Mouse (Mus musculus) intestine, embryonic 15.5 days (tissue): ENCODE results near the gene Rnf222. TPM values are rescaled to one million over a fixed set of nuclear protein-coding genes. Genes with fewer than 3 reads are reported as not detected.

ENCODE experiments used
- ATAC-seq: fragments of 200-750 bp; cut with Nextera tagmentation; 2 replicates; pipeline ENCODE4 v1.8.0; 2017; ENCODE audit warnings: moderate TSS enrichment, moderate library complexity
- H3K27ac ChIP-seq: fragments of 300-500 bp; sonication (generic); 2 replicates; pipeline ENCODE4 v1.5.1; 2015; ENCODE audit warnings: mild to moderate bottlenecking, inconsistent platforms
- H3K27me3 ChIP-seq: fragments of 300-500 bp; sonication (generic); replicated peaks from 2 replicates; pipeline ENCODE4 v1.6.1; 2015; ENCODE audit warnings: inconsistent platforms
- H3K36me3 ChIP-seq: fragments of 300-500 bp; sonication (generic); 2 replicates; pipeline ENCODE4 v1.6.1; 2015; ENCODE audit warnings: inconsistent platforms
- H3K4me1 ChIP-seq: fragments of 300-500 bp; sonication (generic); replicated peaks from 2 replicates; pipeline ENCODE4 v1.6.1; 2015; ENCODE audit warnings: inconsistent platforms
- H3K4me2 ChIP-seq: fragments of 300-500 bp; sonication (generic); replicated peaks from 2 replicates; pipeline ENCODE4 v1.6.1; 2015; ENCODE audit warnings: mild to moderate bottlenecking, inconsistent platforms
- H3K4me3 ChIP-seq: fragments of 300-500 bp; sonication (generic); replicated peaks from 2 replicates; pipeline ENCODE4 v1.5.1; 2015; ENCODE audit warnings: inconsistent platforms
- H3K9ac ChIP-seq: fragments of 300-500 bp; sonication (generic); 2 replicates; pipeline ENCODE4 v1.6.1; 2015; ENCODE audit warnings: inconsistent platforms
- H3K9me3 ChIP-seq: fragments of 300-500 bp; sonication (generic); 2 replicates; pipeline ENCODE4 v1.6.1; 2016; ENCODE audit warnings: inconsistent platforms
- WGBS: fragments of 180-500 bp; shearing (Covaris S2); methylation state at CpG from one replicate; pipeline ENCODE4 v1.1.7; 2015; 5-methylcytosine and 5-hydroxymethylcytosine counted together
- polyA plus RNA-seq: library from polyadenylated mRNA; unstranded; fragments of >200 nt; fragmentation: Nextera tagmentation; extraction: Ambion mirVana; gene quantifications from 2 replicates; pipeline ENCODE4 v1.2.1, GENCODE M21; 2015

Rnf222 gene
- polyA plus RNA-seq, 1 experiment from 2014 or later = 0.06 TPM

DNA sequence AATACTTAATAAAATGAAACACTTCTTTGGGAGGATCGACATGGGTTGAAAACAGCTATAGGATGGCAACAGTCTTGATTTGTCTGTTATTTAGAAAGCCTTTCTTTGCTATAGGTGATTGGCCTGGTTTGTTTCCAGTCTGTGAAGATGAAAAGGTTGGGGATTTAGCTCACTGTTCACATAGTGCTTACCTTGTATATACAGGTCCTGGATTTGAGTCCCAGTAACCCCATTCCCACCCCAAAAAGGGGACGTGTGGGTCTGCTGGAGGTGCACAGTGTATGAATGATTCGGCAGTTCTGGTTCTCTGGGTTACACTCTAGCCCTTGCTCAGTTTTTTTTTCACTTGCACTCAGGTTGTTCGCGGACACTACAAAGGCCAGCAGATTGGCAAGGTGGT lies 14.5 kb downstream of the Rnf222 start:
- peak overlapping the region; percentile 69; the same call in 1 of the 2 replicates for H3K4me3 ChIP-seq
- H3K4me1 ChIP-seq = peaks cover 6% of the 10 kb centered on the region; the same call in 1 of the 2 replicates
- ATAC-seq = no peak
- WGBS = 85% methylated on average over 5 of the region's 5 CpGs
- 0 out of 2 replicates have a peak overlapping the region, but pooled peaks have one; percentile 92 for H3K9ac ChIP-seq
- peaks cover 23% of the 10 kb centered on the region for H3K36me3 ChIP-seq
- H3K27ac ChIP-seq = no peak overlapping the region
- H3K4me2 ChIP-seq = peak overlapping the region; percentile 64
- H3K27me3 ChIP-seq = no peaks in the 10 kb centered on the region
- H3K9me3 ChIP-seq = no peaks in the 10 kb centered on the region

DNA sequence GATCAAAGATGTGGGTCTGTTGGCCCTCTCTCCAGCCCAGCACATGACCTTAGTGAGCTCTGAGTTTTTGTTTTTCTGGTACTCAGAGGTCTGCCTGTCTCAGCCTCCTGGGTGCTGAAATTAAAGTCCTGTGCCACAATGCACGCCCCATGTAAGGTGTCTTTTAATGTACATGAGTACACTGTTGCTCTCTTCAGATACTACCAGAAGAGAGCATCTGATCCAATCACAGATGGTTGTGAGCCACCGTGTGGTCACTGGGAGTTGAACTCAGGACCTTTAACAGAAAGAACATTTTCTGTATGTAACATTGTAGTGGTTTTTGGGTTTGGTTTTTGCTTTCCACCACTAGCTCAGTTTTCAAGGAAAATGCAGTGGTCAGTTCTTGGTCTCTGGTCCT lies 15.4 kb downstream of the Rnf222 start:
- no peaks in the 10 kb centered on the region for H3K9me3 ChIP-seq
- no peak overlapping the region for H3K27ac ChIP-seq
- peaks cover 23% of the 10 kb centered on the region for H3K36me3 ChIP-seq
- peaks cover 6% of the 10 kb centered on the region; the same call in 1 of the 2 replicates for H3K4me1 ChIP-seq
- ATAC-seq = no peak
- H3K27me3 ChIP-seq = no peaks in the 10 kb centered on the region
- 89% methylated on average over 2 of the region's 2 CpGs for WGBS
- H3K9ac ChIP-seq = no peak overlapping the region
- H3K4me3 ChIP-seq = no peak overlapping the region
- H3K4me2 ChIP-seq = no peak overlapping the region

DNA sequence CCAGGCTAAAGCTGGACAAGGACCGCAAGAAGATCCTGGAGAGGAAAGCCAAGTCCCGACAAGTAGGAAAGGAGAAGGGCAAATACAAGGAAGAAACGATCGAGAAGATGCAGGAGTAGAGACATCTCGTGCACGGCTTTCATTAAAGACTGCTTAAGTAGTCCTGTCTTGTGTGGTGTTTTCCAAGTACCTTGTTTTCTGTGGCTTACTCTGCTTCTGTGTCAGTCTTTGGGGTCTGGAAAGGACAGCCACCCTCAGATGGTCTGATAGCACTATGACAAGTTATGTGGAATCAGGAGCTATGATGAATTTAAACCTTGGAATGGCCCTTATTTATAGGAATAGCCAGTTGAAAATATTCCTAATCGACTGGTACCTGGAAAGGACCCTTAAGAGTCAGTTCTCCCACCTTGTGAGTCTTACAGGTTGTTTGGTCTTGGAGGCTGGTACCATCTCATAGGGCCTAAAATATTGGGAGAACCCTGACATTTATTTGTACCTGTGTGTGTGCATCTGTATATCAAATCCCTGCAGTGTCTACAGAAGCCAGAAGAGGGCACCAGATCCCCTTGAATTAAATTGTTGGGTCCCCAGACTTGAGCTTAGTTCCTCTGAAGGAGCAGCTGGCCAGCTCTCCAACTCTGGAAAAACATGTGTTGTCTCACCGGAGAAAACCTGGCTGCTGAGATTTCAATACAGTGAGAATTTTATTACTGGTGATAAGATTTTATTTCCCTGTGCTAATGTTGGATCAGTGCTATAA lies 16.2 kb downstream of the Rnf222 start:
- Histone ChIP-seq H3K27me3 (no peaks in the 10 kb centered on the region), H3K9ac (no peak overlapping the region), H3K27ac (no peak overlapping the region), H3K36me3 (peaks cover 23% of the 10 kb centered on the region), H3K4me3 (no peak overlapping the region), H3K4me1 (peaks cover 6% of the 10 kb centered on the region; the same call in 1 of the 2 replicates), H3K9me3 (no peaks in the 10 kb centered on the region), H3K4me2 (no peak overlapping the region)
- no peak for ATAC-seq
- WGBS = 75% methylated on average over 8 of the region's 8 CpGs

DNA sequence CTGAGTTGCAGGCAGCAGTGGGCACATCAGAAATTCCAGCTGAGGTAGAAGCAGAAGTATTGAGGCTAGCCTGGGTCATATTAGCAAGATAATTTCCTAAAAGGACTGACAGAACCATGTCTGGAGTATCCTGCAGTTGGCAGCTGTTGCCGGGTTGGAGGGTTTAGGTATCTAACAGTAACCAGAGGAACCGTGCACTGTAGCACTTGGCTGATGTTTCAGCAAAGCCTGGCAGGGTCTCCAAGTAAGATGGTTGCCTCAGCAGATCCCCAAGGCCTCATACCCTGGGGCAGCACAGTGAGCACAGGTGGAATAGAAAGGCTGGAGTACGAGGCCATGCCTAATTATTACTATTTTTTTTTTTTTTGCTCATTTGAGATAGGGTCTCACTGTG lies 16.8 kb downstream of the Rnf222 start:
- H3K9me3 ChIP-seq = no peaks in the 10 kb centered on the region
- no peak overlapping the region for H3K4me2 ChIP-seq
- WGBS = 87% methylated on average over 3 of the region's 3 CpGs
- peaks cover 23% of the 10 kb centered on the region for H3K36me3 ChIP-seq
- ATAC-seq = no peak
- no peak overlapping the region for H3K9ac ChIP-seq
- peaks cover 6% of the 10 kb centered on the region; the same call in 1 of the 2 replicates for H3K4me1 ChIP-seq
- H3K27me3 ChIP-seq = no peaks in the 10 kb centered on the region
- H3K27ac ChIP-seq = 0 out of 2 replicates have a peak overlapping the region, but pooled peaks have one; percentile 17
- H3K4me3 ChIP-seq = no peak overlapping the region

DNA sequence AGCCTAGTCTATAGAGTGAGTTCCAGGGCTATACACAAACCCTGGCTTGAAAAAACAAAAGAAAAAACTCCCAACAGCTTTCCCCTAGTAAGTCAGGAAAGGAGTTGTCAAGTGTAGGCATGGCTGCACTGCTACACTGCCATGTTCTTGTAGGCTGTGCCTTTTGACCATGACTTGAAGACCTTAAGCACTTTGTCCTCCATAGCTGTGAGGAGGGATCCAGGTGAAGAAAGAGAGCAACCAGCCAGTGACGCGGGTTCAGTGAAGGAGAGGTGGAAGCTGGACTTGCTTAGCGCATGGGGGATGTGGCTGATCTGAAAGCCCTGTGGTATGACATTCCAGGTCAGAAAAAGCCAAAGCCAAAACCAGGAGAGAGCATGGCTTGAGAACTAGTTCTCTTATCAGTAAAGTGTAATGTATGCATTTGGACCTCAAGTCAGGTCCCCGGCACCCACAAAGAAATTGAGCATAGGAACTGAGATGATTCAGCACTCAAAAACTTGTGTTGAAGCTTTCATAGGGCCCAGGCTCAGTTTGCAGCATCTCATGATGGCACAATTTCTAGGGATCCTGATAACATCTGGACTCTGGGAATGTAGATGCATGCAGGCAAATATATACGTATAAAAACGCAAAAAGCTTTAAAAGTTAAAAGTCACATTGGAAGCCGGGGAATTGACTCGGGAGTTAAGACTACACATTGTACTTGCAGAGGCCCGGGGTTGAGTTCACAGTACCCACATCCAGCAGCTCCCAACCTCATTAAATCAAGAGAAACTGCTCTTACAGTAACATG lies 17.5 kb downstream of the Rnf222 start:
- no peak overlapping the region for H3K4me3 ChIP-seq
- no peak overlapping the region for H3K9ac ChIP-seq
- ATAC-seq = no peak
- peaks cover 5% of the 10 kb centered on the region; the same call in 1 of the 2 replicates for H3K4me1 ChIP-seq
- peaks cover 23% of the 10 kb centered on the region for H3K36me3 ChIP-seq
- no peak overlapping the region for H3K27ac ChIP-seq
- H3K27me3 ChIP-seq = no peaks in the 10 kb centered on the region
- no peak overlapping the region for H3K4me2 ChIP-seq
- H3K9me3 ChIP-seq = no peaks in the 10 kb centered on the region
- 89% methylated on average over 9 of the region's 9 CpGs for WGBS

DNA sequence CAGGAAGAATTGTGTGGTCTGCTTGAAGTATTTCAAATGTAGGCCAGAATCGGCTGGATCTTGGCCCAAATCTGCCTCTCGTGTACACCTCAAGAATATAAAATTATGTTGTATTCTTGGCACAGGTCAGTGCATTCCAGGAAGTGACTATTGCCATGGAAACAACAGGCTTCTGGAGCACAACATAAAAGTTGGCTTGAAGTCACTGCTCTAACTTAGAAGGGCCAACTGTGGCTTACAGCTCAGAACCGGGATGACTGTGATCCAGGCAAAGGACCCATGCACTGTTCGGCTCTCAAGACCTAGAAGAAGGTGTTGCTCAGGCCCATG lies 18.1 kb downstream of the Rnf222 start:
- Histone ChIP-seq H3K4me1 (peaks cover 2% of the 10 kb centered on the region; the same call in 1 of the 2 replicates), H3K27me3 (no peaks in the 10 kb centered on the region), H3K9me3 (no peaks in the 10 kb centered on the region), H3K9ac (no peak overlapping the region), H3K27ac (0 out of 2 replicates have a peak overlapping the region, but pooled peaks have one; percentile 36), H3K4me2 (no peak overlapping the region), H3K4me3 (no peak overlapping the region), H3K36me3 (peaks cover 23% of the 10 kb centered on the region)
- WGBS = 52% methylated on average over 4 of the region's 4 CpGs
- no peak for ATAC-seq

DNA sequence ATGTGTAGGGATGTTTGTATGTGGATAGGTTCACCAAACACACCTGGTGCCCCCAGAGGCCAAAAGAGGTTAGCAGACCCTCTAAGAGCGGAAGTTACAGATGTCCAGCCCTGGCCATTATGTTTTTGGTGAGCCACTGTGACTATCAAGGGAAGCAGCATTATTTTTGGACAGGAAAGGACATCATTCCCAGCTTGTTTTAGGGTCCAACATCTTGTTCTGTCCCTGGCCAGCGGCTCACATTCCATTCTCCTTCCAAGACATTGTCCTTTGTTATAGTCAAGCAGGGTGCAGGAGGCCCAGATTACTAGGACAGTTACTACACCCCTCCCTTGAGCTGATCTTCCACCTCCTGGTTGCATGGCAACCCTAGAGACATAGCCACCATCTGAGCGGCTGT lies 18.9 kb downstream of the Rnf222 start:
- H3K4me3 ChIP-seq = no peak overlapping the region
- no peak for ATAC-seq
- no peak overlapping the region for H3K9ac ChIP-seq
- 72% methylated on average over 3 of the region's 3 CpGs for WGBS
- H3K27ac ChIP-seq = no peak overlapping the region
- H3K27me3 ChIP-seq = no peaks in the 10 kb centered on the region
- H3K4me1 ChIP-seq = peaks cover 5% of the 10 kb centered on the region; the same call in 1 of the 2 replicates
- H3K4me2 ChIP-seq = no peak overlapping the region
- H3K36me3 ChIP-seq = peaks cover 23% of the 10 kb centered on the region
- no peaks in the 10 kb centered on the region for H3K9me3 ChIP-seq

DNA sequence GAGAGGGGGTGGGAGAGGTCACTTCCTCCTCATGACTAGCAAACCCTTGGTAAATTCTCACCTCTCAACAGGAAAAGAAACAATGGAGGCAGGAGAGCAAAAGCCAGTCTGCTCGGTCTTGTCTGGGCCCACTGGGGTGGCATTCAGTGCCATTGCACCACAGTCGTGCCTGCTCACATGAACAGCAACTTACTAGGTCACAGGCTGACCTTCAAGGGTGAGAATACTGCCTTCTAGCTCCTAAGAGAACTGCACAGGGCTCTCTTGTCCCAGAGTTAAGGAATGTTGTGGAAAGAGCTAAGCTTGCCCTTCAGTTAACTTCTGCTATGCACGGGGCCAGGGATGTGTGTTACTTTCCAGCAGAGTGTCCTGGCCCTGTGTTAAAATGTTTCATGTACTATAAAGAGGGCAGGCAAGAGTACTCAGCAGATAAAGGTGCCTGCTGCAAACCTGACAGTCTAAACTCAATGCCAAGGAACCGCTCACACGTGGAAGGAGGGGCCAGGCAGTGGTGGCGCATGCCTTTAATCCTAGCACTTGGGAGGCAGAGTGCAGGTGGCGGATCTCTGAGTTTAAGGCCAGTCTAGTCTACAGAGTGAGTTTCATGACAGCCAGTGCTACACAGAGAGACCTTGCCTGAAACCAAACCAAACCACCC lies 20.6 kb downstream of the Rnf222 start:
- 44% methylated on average over 7 of the region's 7 CpGs for WGBS
- H3K4me3 ChIP-seq = no peak overlapping the region
- H3K36me3 ChIP-seq = peaks cover 16% of the 10 kb centered on the region
- H3K4me1 ChIP-seq = 0 out of 2 replicates have a peak, but pooled peaks cover 3% of the 10 kb centered on the region
- no peak for ATAC-seq
- no peak overlapping the region for H3K9ac ChIP-seq
- H3K9me3 ChIP-seq = no peaks in the 10 kb centered on the region
- no peaks in the 10 kb centered on the region for H3K27me3 ChIP-seq
- no peak overlapping the region for H3K4me2 ChIP-seq
- H3K27ac ChIP-seq = no peak overlapping the region

DNA sequence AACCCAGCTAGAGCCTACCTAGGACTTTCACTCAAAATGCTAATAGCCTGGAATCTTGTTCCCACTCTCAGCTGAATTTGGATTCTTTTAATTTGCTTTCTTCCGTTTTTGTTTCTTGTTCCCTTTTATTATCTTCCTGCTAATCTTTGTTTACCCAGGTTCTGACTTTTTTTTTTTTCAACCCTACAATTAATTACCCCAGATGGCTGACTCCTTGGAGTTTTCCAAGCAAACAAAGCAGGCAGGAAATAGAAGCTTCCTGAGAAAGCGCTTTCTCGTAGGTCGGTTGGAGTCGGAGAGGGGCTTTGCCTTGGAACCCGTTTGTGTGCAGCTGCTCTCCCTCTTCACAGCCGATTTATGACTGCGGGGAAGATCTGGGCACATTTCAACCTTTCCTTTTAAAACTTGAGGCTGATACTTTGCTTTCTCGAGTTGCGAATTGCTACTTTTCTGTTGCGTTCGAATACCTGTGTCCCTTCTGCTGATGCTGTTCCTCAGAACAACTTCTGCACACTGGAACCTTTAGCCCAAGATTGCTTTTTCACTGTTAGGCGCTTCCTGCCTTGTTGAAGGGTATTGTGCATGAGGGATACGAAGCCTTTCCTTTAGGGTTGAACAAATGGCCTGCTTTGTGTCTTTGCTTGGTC lies 23.3 kb downstream of the Rnf222 start:
- peak overlapping the region; percentile 22 for H3K4me2 ChIP-seq
- no peak overlapping the region for H3K9ac ChIP-seq
- H3K4me3 ChIP-seq = no peak overlapping the region
- H3K36me3 ChIP-seq = no peaks in the 10 kb centered on the region
- ATAC-seq = no peak
- H3K9me3 ChIP-seq = no peaks in the 10 kb centered on the region
- peak overlapping the region; percentile 78 for H3K27ac ChIP-seq
- 29% methylated on average over 14 of the region's 14 CpGs for WGBS
- H3K27me3 ChIP-seq = no peaks in the 10 kb centered on the region
- 0 out of 2 replicates have a peak, but pooled peaks cover 3% of the 10 kb centered on the region for H3K4me1 ChIP-seq

DNA sequence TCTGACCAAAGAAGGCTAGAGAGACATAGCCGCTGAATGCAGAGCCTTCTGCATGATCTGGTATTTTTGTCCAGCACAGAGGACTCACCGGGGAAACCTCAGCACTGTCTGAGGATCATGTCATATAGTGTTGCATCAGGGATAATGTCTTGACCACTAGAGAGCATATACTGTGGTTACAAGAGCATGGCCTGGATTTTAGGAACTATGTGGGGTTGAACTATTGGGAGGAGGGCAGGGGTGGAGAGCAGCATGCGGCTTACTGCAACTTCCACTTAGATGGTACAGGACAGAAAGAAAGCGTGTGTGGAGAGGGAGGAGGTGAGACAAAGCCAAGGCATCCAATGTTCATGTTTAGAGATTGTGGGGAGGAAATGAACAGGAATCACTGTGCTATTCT lies 26.2 kb downstream of the Rnf222 start:
- Histone ChIP-seq H3K9me3 (no peaks in the 10 kb centered on the region), H3K27ac (no peak overlapping the region), H3K4me1 (0 out of 2 replicates have a peak, but pooled peaks cover 3% of the 10 kb centered on the region), H3K27me3 (no peaks in the 10 kb centered on the region), H3K36me3 (no peaks in the 10 kb centered on the region), H3K9ac (no peak overlapping the region), H3K4me3 (no peak overlapping the region), H3K4me2 (no peak overlapping the region)
- 93% methylated on average over 4 of the region's 4 CpGs for WGBS
- ATAC-seq = no peak

DNA sequence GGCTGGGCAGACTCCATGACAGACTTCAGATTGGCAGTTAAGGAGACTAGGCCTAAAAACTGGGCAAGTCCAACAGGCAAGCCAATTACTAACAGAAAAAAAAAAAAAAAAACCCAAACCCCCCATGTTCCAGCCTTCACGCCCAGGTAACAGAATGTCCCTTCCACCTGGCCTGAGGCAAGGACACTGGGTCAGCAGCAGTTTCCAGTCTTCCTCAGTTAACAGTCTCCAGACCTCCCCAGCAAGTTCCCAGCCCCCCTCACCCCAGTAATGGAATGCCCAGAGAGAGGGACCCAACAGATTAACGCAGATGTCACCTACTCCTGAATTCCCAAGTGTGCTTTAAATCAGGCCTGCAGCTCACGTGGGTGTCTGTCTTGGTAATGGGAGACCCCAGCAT lies 34.8 kb downstream of the Rnf222 start:
- 56% methylated on average over 3 of the region's 3 CpGs for WGBS

DNA sequence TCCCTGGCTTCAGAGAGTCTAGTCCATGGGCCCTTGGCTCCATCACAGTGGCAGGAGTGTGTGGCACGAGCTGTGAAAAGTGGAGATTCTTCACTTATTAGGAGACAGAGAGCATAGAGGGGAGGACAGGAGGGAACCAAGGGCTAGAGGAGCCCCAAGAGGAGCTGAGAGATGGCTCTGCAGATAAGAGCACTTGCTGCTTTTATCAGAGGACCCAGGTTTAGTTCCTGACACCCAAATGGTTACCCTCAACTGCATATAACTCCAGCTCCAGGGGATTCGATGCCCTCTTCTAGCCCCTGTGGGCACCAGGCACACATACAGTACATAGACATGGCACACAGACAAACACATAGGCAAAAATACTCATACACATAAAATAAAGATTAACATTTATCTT lies 36.4 kb downstream of the Rnf222 start:
- Histone ChIP-seq H3K9ac (no peak overlapping the region), H3K9me3 (no peaks in the 10 kb centered on the region), H3K4me1 (no peaks in the 10 kb centered on the region; the same call in 1 of the 2 replicates), H3K36me3 (no peaks in the 10 kb centered on the region), H3K4me3 (no peak overlapping the region), H3K4me2 (no peak overlapping the region), H3K27ac (no peak overlapping the region), H3K27me3 (no peaks in the 10 kb centered on the region)
- ATAC-seq = no peak
- WGBS = 94% methylated on average over 2 of the region's 2 CpGs

More for the DNA sequence above, 34.8 kb downstream of the Rnf222 start:
- Histone ChIP-seq H3K9ac (no peak overlapping the region), H3K4me1 (no peaks in the 10 kb centered on the region), H3K27me3 (no peaks in the 10 kb centered on the region), H3K9me3 (no peaks in the 10 kb centered on the region), H3K36me3 (no peaks in the 10 kb centered on the region), H3K4me2 (no peak overlapping the region), H3K4me3 (no peak overlapping the region), H3K27ac (no peak overlapping the region)
- no peak for ATAC-seq
